Mouse (Mus musculus) C2C12 (cell line): ENCODE data around the gene Hs3st1. TPM values are rescaled to one million over a fixed set of nuclear protein-coding genes. Genes with fewer than 3 reads are reported as not detected.

Experiments
- H3K27me3 ChIP-seq: one replicate; pipeline ENCODE4 v1.6.1; 2011; ENCODE audit not compliant: control insufficient read depth, insufficient read depth, insufficient read length
- H3K36me3 ChIP-seq: one replicate; pipeline ENCODE4 v1.6.1; 2011; ENCODE audit not compliant: control insufficient read depth, insufficient read depth
- H3K4me3 ChIP-seq: one replicate; pipeline ENCODE4 v1.5.1; 2011; ENCODE audit warnings: mild to moderate bottlenecking, control low read depth; ENCODE audit not compliant: poor library complexity, insufficient read depth, severe bottlenecking
- H3K79me2 ChIP-seq: one replicate; pipeline ENCODE4 v1.6.1; 2011; ENCODE audit not compliant: control insufficient read depth, insufficient read depth
- H3K79me3 ChIP-seq: one replicate; pipeline ENCODE4 v1.6.1; 2011; ENCODE audit warnings: low read depth, control low read depth
- H3ac ChIP-seq: one replicate; pipeline ENCODE3; 2011; ENCODE audit warnings: low read depth; ENCODE audit not compliant: control insufficient read depth, insufficient read length
- CEBPB ChIP-seq: IDR thresholded peaks from one replicate; pipeline ENCODE4 v1.6.1; 2011; ENCODE audit warnings: low read depth, mild to moderate bottlenecking, control low read depth, moderate library complexity
- CTCF ChIP-seq: IDR thresholded peaks from one replicate; pipeline ENCODE4 v1.5.1; 2011; ENCODE audit not compliant: control insufficient read depth, insufficient read depth, insufficient read length
- FOSL1 ChIP-seq: IDR thresholded peaks from one replicate; pipeline ENCODE4 v1.8.0; 2011; ENCODE audit warnings: mild to moderate bottlenecking, low read length; ENCODE audit not compliant: poor library complexity, insufficient read depth, severe bottlenecking
- MAX ChIP-seq: IDR thresholded peaks from one replicate; pipeline ENCODE4 v1.6.1; 2011; ENCODE audit warnings: mild to moderate bottlenecking, control low read depth
- MYOD1 ChIP-seq: IDR thresholded peaks from one replicate; pipeline ENCODE4 v1.6.1; 2011; ENCODE audit warnings: low read depth; ENCODE audit not compliant: control insufficient read depth, insufficient read length
- MYOG ChIP-seq: IDR thresholded peaks from one replicate; pipeline ENCODE4 v1.6.1; 2011; ENCODE audit not compliant: control insufficient read depth, insufficient read length; ENCODE audit errors: extremely low read depth
- USF1 ChIP-seq: IDR thresholded peaks from one replicate; pipeline ENCODE4 v1.6.1; 2011; ENCODE audit warnings: low read depth, mild to moderate bottlenecking, control low read depth, moderate library complexity
- polyA plus RNA-seq: library from polyadenylated mRNA; unstranded; fragments of >200 nt; fragmentation: generic; extraction: Trizol; gene quantifications from one replicate; pipeline ENCODE4 v1.2.1, GENCODE M21; 2012; ENCODE audit warnings: missing spikeins

Hs3st1 gene
- polyA plus RNA-seq, 1 experiment: 2.1 TPM

DNA sequence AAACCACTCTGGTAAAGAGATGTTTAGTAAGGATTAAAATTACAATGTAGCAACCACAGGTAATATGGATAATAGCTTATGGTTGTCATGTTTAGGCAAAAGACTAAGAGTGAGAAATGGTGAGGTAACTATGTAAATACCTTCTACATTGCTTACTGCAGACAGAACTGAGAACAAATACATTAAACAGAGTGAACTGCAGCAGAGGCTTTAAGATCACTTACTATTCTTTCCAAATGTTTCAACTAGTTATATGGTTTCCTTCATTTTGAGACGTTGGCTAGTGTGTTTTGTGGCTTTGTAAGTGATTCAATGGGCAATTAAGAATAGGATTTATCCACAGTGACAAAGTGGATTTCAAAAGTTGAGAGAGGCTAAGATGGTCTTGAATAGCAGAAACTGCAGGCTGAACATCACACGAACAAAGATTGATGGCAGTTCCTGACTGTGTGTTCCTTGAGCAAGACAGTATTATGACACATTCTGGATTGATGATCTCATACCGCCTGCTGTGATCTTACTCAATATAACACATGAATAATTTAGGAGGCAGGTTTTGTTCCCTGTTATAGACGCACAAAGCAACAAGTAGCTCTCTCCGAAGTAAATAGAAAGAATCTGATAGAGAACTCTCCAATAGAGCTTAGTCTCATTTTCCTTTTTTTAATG lies 16.5 kb upstream of the Hs3st1 start:
- Histone ChIP-seq H3K27me3 (no peaks in the 10 kb centered on the region), H3ac (no peak overlapping the region), H3K4me3 (no peak overlapping the region), H3K79me3 (no peaks in the 10 kb centered on the region), H3K36me3 (no peaks in the 10 kb centered on the region), H3K79me2 (no peaks in the 10 kb centered on the region)
- no peak for TF ChIP-seq MYOG
- no peak for TF ChIP-seq MAX
- TF ChIP-seq MYOD1: no peak
- TF ChIP-seq CTCF: no peak
- TF ChIP-seq CEBPB: peak; percentile 53
- no peak for TF ChIP-seq USF1

DNA sequence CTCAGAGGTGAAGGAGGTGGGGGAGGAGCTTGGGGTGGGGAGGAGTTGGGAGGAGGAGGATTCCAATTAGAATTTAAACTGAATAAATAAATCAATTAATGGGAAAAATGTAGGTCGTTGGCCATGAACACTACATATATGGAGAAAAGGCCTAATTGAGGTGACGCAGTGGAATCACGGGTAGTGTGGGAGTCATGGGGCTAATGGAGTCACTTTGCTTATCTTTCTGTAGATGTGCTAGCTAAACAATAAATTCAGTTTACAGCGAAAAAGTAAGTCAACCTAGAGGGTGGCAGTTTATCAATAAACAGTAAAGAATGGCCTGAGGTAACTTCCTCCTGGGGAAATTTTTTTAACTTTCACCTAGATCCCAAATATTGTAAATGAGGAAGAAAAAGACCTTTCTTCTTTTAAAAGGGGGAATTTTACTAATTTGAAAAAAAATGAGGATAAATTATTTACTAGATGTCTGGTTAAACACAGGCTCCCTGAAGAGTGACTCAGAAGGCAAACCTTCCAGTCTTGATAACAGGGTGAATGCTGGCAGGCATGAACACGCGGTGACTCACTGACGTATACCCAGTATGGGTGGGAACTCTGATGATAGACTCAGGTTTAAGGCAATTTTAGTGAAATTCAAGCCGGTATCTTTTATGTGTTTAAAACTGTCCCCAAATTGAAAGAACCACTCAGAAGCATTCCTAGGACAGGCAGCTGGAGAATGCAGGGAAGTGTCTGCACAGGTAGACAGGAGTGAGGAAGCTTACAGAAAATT lies 6.6 kb upstream of the Hs3st1 start:
- TF ChIP-seq FOSL1 (peak; percentile 89), MYOG (no peak)
- H3K27me3 ChIP-seq: no peaks in the 10 kb centered on the region
- H3K79me2 ChIP-seq: no peaks in the 10 kb centered on the region
- H3ac ChIP-seq: no peak overlapping the region
- H3K79me3 ChIP-seq: no peaks in the 10 kb centered on the region
- no peak overlapping the region for H3K4me3 ChIP-seq
- H3K36me3 ChIP-seq: no peaks in the 10 kb centered on the region

DNA sequence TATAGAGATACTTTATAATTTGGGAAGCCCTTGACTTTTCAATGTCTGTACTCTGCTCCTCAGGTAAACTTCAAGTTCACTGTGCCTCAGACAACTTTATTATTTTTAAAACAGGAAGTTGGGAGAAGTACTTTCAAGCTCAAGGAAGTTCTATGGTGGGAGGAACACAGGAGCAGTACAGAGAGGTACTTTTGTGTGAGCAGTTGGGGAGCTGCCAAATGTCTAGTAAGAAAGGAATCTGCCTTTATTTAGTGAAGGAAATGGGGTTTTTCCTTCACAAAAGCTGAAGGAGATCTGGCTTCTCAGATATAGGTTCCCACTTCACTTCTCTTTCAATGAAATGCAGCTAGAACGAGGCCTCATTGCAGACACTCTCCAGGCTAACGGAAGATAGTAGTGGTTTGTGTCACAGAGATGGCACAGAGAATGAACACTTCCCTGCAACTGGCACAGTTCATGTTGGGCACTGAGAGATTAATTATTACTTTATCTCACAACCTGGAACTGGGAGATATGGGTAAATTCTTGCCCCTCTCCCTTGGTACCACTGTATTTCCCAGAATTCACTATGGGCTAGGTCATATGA lies 3.7 kb upstream of the Hs3st1 start:
- Histone ChIP-seq H3K79me2 (no peaks in the 10 kb centered on the region), H3K27me3 (no peaks in the 10 kb centered on the region), H3K4me3 (no peak overlapping the region), H3ac (no peak overlapping the region), H3K36me3 (no peaks in the 10 kb centered on the region), H3K79me3 (no peaks in the 10 kb centered on the region)
- no peak for TF ChIP-seq MYOD1
- TF ChIP-seq MYOG: no peak
- TF ChIP-seq FOSL1: no peak
- no peak for TF ChIP-seq MAX
- TF ChIP-seq USF1: no peak
- TF ChIP-seq CTCF: no peak
- TF ChIP-seq CEBPB: no peak

DNA sequence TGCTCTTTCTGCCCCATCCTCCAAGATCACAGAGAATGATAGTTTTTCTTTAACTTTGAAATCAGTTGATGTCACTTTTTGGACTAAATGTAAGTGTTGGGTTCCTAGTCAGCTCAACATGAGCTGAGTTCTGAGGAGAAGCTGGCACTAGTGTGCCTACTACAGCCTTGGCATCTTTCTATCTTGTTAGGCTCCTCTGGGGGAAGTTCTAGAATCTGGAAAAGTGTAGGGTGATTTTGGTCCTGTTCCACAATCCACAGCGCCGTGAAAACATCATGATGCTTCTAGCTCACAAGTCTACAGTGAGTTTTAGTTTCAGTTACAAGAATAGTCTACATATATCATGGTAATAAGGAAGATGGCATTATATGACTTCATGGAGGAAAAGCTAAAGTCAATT lies 18.4 kb downstream of the Hs3st1 start:
- H3K36me3 ChIP-seq: no peaks in the 10 kb centered on the region
- no peak overlapping the region for H3ac ChIP-seq
- H3K79me2 ChIP-seq: no peaks in the 10 kb centered on the region
- H3K4me3 ChIP-seq: no peak overlapping the region
- no peaks in the 10 kb centered on the region for H3K27me3 ChIP-seq
- H3K79me3 ChIP-seq: no peaks in the 10 kb centered on the region
- no peak for TF ChIP-seq CEBPB
- TF ChIP-seq MYOG: no peak
- TF ChIP-seq FOSL1: no peak
- TF ChIP-seq MYOD1: no peak
- TF ChIP-seq USF1: no peak
- no peak for TF ChIP-seq MAX
- no peak for TF ChIP-seq CTCF

DNA sequence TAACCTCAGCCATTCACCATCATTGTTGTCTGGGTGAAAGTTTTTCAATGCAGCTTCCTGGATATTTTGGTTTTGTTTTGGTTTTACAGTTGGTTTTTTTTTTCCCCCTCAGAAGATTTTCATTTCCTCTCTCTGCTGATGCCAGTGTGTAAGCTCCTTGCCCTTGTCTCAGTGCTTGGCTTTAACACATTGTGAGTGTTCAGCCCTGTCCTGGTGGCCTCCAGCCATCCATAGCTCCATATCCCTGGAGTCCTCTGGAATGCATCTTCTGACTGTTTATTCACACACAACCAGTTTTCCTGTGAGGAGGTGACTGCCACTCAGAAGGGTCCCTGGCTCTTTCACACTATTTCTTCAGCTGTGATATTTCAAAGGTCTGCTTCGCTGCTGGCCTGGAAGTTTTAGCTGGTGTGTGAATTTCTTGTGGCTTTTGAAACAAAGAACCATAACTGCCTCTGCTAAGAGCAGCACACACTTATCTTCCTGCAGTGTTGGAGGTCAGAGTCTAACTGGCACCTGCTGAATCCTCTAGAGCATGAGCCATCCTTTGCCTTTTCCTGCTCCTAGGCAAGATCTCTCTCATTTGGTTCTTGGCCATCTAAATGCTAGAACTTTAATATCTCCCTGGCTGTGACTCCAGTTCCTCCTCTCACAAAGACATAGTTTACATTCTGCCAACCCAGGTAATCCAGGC lies 21.4 kb downstream of the Hs3st1 start:
- Histone ChIP-seq H3K79me2 (no peaks in the 10 kb centered on the region), H3K36me3 (no peaks in the 10 kb centered on the region), H3K4me3 (no peak overlapping the region), H3K27me3 (no peaks in the 10 kb centered on the region), H3ac (no peak overlapping the region), H3K79me3 (no peaks in the 10 kb centered on the region)
- TF ChIP-seq CEBPB: no peak
- no peak for TF ChIP-seq FOSL1
